Mouse (Mus musculus): ENCODE measurements around the gene Celf2.

DNA sequence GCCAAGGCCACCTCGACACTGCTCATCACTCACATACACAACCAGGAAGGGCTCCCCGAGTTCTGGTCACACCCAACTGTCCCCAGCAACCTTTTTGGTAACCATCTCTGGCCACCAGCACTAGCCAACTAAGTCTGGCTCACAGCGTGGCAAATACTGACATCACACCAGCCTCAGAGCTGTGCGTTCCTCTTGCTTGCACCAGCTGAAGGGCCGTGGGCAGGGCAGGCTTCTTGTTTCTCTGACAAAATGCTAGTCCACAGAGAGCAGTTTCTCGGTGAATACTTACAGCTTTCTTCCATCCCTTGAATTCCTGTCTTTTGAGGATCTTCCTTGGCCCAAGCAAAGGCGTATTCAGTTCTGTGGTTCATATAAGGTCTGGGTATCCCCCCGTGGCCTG, 565.7 kb downstream of the Celf2 start:
- no peak for TF ChIP-seq CTCF (IDR thresholded peaks at IDR 0.05; ENCODE audit: borderline replicate concordance, insufficient read depth, low read depth, low read length)
- TF ChIP-seq POLR2A (IDR thresholded peaks at IDR 0.05; ENCODE audit: borderline replicate concordance, insufficient read depth, low read length): no peak

Measured in cerebellum, adult 2 months (tissue).